ENCODE assay signal across 22 mouse cellular contexts in the genomic region with DNA sequence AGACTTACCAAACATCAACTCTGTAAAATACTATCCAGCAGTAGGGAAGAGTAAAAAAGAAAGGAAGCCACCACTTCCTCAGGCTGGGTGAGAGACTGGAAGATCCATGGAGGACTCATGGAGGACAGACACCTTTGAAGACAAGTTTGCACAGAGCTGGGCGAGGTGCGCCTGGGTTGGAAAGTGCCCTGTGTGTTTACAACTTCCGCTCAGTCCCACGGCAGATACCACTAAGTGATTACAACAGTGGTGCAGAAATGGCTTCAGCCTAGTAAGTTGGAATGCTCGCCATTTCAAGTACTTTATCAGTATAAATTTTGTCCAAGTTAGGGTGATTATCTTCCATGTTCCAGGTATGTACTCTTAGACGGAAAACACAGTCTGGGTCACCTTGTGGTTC.
DNase-seq lines count a peak whose midpoint lies in the region; ATAC-seq and TF ChIP-seq lines count a peak whose summit lies in the region.
"Had no signal": no experiment of that assay in that cellular context is flagged by ENCODE, and none has a peak within 500 bp of the region (broad histone marks: within the 10 kb centered on the region; RNA-seq: fewer than 3 reads in every experiment).

No protein-coding gene starts in this region.

- no peaks in the 10 kb centered on the region for H3K9me3 ChIP-seq in heart, embryonic 10.5 days
- H3K9me3 ChIP-seq in heart, postnatal 0 days (replicated peaks; ENCODE audit: control insufficient read depth, low read length) = no peaks in the 10 kb centered on the region
- no peaks in the 10 kb centered on the region for H3K9me3 ChIP-seq in liver, embryonic 16.5 days (replicated peaks; ENCODE audit: control insufficient read depth, low read length)
- H3K9me3 ChIP-seq: embryonic facial prominence, embryonic 12.5 days; forebrain, embryonic 15.5 days; hindbrain, embryonic 12.5 days; limb, embryonic 12.5 days; neural tube, embryonic 13.5 days had no signal

- peak overlapping the region; percentile 34 for H3K4me2 ChIP-seq in heart, postnatal 0 days (ENCODE audit: low read depth, low read length)
- no peak overlapping the region for H3K4me2 ChIP-seq in liver, embryonic 16.5 days (ENCODE audit: low read depth, low read length)
- H3K4me2 ChIP-seq: embryonic facial prominence, embryonic 12.5 days; forebrain, embryonic 15.5 days; hindbrain, embryonic 12.5 days; limb, embryonic 12.5 days; lung, embryonic 14.5 days; neural tube, embryonic 13.5 days had no signal

- peak overlapping the region; percentile 49; the same call in 1 of the 2 replicates for H3K27ac ChIP-seq in heart, embryonic 10.5 days
- peak overlapping the region; percentile 67 for H3K27ac ChIP-seq in heart, postnatal 0 days (ENCODE audit: low read depth)
- H3K27ac ChIP-seq in liver, embryonic 16.5 days (ENCODE audit: low read length) = no peak overlapping the region
- H3K27ac ChIP-seq: embryonic facial prominence, embryonic 12.5 days; forebrain, embryonic 15.5 days; hindbrain, embryonic 12.5 days; limb, embryonic 12.5 days; macrophage; neural tube, embryonic 13.5 days had no signal

- no peak overlapping the region for H3K9ac ChIP-seq in heart, postnatal 0 days (replicated peaks; ENCODE audit: low read depth, low read length)
- H3K9ac ChIP-seq in liver, embryonic 16.5 days (ENCODE audit: low read depth, low read length) = no peak overlapping the region
- H3K9ac ChIP-seq: embryonic facial prominence, embryonic 12.5 days; forebrain, embryonic 15.5 days; hindbrain, embryonic 12.5 days; limb, embryonic 12.5 days; lung, embryonic 14.5 days; neural tube, embryonic 13.5 days had no signal

- TF ChIP-seq EP300 in heart, postnatal 0 days (IDR thresholded peaks at IDR 0.05; ENCODE audit: low read depth) = no peak

- ATAC-seq in heart, postnatal 0 days (ENCODE audit: insufficient read depth, low read depth) = no peak; the same call in 1 of the 2 replicates
- peak; percentile 48; the same call in 1 of the 2 replicates for ATAC-seq in common myeloid progenitor, adult 5-6 weeks (replicated peaks; ENCODE audit: low read depth, poor library complexity, severe bottlenecking)
- 0 out of 2 replicates have a peak, but pooled peaks have one; percentile 21 for ATAC-seq in liver, embryonic 16.5 days (ENCODE audit: low read depth)
- ATAC-seq: activated CD4-positive, CD25-positive, alpha-beta regulatory T cell, adult 4 months; CD4-positive, CD25-positive, alpha-beta regulatory T cell, adult 4 months; forebrain, embryonic 15.5 days had no signal

- H3K4me3 ChIP-seq in heart, embryonic 10.5 days = no peak overlapping the region
- H3K4me3 ChIP-seq in heart, postnatal 0 days (ENCODE audit: low read depth, low read length) = no peak overlapping the region
- no peak overlapping the region for H3K4me3 ChIP-seq in liver, embryonic 16.5 days (ENCODE audit: low read depth, low read length)
- H3K4me3 ChIP-seq: embryonic facial prominence, embryonic 12.5 days; forebrain, embryonic 15.5 days; hindbrain, embryonic 12.5 days; limb, embryonic 12.5 days; neural tube, embryonic 13.5 days had no signal

- WGBS in heart, embryonic 10.5 days = 52% methylated on average over 6 of the region's 6 CpGs
- WGBS in heart, postnatal 0 days = 38% methylated on average over 6 of the region's 6 CpGs
- 46% methylated on average over 6 of the region's 6 CpGs for WGBS in liver, embryonic 16.5 days (ENCODE audit: insufficient replicate concordance)

- H3K4me1 ChIP-seq in heart, embryonic 10.5 days = peaks cover 28% of the 10 kb centered on the region; the same call in 1 of the 2 replicates
- H3K4me1 ChIP-seq in heart, postnatal 0 days (ENCODE audit: control insufficient read depth, insufficient read depth) = peaks cover 39% of the 10 kb centered on the region
- H3K4me1 ChIP-seq in liver, embryonic 16.5 days (ENCODE audit: control insufficient read depth, low read depth, low read length) = peaks cover 3% of the 10 kb centered on the region
- H3K4me1 ChIP-seq: embryonic facial prominence, embryonic 12.5 days had no signal

- intact Hi-C loops in heart, postnatal 14 days (cut with DNase I) = no loop called here

- TF ChIP-seq CTCF in heart, postnatal 0 days (IDR thresholded peaks at IDR 0.05; ENCODE audit: low read depth) = no peak

- no peak for DNase-seq in heart, embryonic 10.5 days (ENCODE audit: low spot score)
- DNase-seq in heart, adult 9 months (ENCODE audit: low spot score in 2 of 2) = no peak
- DNase-seq in heart, postnatal 0 days (ENCODE audit: low spot score) = no peak
- DNase-seq in heart, postnatal 14 days = no peak
- no peak for DNase-seq in layer of hippocampus, adult 9-11 months
- DNase-seq: adrenal gland, postnatal 10 days; cerebellum, adult 9-11 months; gastrocnemius, postnatal 36 days; kidney, postnatal 36 days; lung, embryonic 14.5 days; midbrain, embryonic 14.5 days; thymus, postnatal 14 days had no signal

- no peaks in the 10 kb centered on the region for H3K36me3 ChIP-seq in heart, embryonic 10.5 days
- no peaks in the 10 kb centered on the region for H3K36me3 ChIP-seq in heart, postnatal 0 days (replicated peaks; ENCODE audit: control insufficient read depth, insufficient read depth, low read length)
- H3K36me3 ChIP-seq in liver, embryonic 16.5 days (ENCODE audit: control insufficient read depth, insufficient read depth) = no peaks in the 10 kb centered on the region
- H3K36me3 ChIP-seq: embryonic facial prominence, embryonic 12.5 days; forebrain, embryonic 15.5 days; hindbrain, embryonic 12.5 days; limb, embryonic 12.5 days; neural tube, embryonic 13.5 days had no signal

- H3K27me3 ChIP-seq in heart, embryonic 10.5 days (ENCODE audit: insufficient read depth, poor library complexity, severe bottlenecking) = no peaks in the 10 kb centered on the region
- no peaks in the 10 kb centered on the region for H3K27me3 ChIP-seq in heart, postnatal 0 days (ENCODE audit: control insufficient read depth, insufficient read depth, low read length)
- no peaks in the 10 kb centered on the region for H3K27me3 ChIP-seq in liver, embryonic 16.5 days (ENCODE audit: control insufficient read depth, insufficient read depth, low read depth, low read length)
- H3K27me3 ChIP-seq: embryonic facial prominence, embryonic 12.5 days; forebrain, embryonic 15.5 days; hindbrain, embryonic 12.5 days; limb, embryonic 12.5 days; neural tube, embryonic 13.5 days had no signal
